Mouse (Mus musculus) brain, embryonic 18.5 days (tissue): ENCODE results near the gene Gnat1.
"Not testable (repeated sequence)": the region's sequence is repeated elsewhere in the genome, so short reads cannot be mapped to it uniquely, and the experiment has no call there.

Source experiments
- DNase-seq: peaks from one replicate; pipeline ENCODE4 v3.0.0-alpha.2; 2012; ENCODE audit warnings: low read depth, low spot score

Gnat1 gene

DNA sequence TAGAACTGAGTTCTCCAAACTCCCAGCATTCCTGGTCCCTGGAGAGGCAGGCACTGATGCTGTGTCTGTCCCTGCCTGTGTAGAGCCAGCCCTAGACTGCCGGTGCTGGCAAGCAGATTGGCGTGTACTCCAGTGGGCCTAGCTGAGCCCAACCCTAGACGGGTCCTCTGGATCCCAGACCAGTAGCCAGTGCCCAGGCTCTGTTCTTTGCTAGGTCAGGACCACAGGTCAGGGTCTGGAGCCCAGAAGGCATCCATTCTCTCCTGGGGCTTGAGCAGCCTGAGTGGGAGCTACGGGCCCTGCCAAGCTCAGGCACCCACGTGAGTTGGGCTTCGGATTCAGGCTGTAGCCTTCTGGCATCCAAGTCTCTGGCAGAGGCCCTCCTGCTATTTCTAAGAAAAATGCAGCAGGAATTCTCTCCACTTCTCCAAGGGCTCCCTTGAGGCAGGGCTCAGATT, 20.6 kb upstream of the Gnat1 start:
- no peak for DNase-seq

DNA sequence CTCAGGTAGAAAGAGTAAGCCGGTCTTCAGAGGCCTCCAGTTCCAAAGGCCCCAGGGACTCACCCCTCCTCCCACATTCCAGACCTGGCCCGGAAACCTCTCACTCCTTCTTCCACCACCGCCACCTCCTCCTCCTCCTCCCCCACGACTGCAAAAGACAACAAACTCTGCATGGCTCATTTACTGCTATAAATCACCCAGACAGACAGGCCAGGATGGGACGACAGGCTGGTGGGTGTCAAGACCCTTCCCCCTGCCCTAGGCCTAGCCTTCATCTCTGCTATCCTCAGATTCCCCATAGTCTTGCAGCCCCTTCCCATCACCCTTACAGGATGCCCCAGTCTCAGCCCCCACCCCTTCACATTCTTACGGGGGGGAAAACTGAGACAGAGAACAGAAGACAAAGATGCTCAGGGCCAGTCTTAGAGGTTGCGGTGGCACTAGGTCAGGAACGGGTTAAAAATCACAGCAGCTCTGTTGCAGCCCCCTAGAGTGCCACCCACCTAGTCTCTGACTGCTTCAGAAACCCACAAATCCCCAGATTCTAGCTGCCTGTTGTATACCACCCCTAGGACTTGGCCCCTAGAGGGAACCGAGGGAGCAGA, 20.0 kb upstream of the Gnat1 start:
- DNase-seq, result no peak

DNA sequence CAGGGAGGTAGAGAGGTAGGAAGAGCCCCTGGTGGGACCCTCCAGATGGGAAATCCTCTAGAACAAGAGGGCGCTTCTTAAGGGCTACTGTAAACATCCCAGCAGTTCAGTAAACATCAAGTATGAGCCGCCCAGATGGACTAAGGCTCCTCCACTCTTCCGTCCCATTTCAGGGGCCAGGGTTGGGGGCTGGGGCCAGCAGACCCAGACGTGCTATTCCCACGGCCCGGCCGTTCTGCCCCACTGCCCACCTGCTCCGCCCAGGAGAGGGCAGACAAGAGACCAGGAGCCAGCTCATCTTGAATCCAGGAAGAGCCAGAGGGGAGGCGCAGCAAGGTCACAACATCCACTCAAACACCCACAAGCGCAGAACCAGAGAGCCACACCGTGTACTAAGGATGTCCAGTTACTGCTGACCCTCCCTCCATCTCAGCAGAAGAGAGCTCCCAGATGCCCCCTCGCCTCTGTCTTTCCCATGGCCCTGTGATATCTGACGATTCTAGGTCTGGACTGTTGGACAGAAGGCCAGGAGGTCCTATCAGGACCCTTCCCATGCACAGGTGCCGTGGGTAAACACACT, 19.2 kb upstream of the Gnat1 start:
- no peak for DNase-seq

DNA sequence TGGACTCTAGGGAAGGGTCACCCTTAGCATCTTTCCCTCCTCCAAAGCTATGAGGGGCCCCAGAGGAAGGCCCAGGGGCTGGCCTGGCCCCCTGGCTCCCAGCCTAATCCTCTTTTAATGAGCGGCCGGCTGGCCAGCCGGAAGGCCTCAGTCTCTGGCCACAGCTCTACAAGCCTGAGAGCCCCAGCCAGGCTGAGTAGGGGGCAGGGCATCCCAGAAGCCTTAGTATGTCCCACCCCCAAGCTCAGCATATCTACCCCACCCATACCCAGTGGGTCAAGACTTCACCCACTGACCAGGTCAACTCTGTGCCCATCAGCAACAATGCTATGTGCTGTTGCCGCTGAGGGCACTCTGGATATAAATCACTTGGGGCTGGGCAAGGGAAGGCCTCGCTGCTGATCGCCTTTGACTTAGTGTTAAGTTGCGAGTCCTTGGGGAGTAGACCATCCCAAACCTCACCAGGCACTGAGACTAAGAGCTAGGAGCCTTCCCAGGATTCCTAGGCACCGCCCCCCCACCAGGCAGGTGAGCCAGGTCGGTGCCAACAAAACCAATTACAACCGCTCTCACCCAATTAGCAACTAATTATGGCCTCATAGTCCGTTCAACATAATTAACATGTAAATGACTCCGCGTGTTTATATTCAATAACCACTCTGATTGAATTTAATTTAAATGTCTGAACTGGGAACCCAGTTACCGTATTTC, 18.5 kb upstream of the Gnat1 start:
- DNase-seq, result no peak

DNA sequence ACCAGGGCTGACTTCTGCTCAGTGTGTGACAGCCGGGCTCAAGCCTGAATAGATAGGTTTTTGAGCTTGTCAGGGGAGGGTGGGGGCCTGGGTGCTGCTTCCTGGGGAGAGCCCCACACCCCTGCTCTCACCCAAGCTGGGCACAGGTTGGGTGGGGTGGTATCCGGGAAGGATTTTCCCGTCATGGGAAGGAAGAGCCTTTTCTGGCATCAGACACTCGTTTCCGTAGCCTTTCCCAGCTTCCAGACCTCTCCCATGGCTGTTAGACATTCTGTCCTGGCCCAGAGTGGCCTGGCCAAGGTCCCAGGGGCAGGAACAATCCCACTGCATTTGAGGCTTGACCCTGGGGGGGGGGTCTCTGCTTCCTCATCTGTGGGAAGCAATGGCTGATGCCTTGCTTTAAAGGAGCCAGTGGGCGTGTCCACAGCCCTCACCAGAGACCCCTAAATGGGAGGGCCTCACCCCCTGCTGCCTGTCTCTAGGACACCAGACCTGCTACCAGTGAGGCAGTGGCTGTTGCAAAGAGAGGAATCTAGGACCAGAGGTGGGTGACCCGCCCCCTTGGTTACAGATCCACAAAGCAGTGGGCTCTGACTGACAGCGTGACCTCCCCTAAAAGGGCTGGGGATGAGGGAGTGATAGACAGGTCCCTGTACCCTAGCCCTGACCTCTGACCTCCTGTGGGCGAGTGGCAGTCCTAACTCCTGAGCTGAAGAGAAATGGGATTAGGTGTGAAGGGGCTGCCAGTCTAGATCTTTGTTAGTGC, 17.5 kb upstream of the Gnat1 start:
- no peak for DNase-seq

DNA sequence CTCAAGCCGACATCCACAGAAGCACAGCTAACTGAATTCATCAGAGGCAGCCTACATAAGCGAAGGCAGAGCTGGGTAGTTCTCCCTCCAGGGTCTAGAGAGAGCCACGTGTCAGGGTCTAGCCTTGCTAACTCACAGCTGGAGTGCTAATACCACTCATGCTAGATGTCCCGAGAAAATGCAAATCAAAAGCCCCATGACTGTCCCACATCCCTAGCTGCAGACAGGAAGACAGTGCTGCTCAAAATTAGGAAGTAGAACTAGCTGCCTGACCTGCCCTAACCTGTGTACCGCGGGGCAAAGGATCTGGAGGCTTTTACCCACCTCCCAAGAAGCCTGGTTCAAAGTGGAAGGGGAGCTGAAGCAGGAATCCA, 16.6 kb upstream of the Gnat1 start:
- no peak for DNase-seq

DNA sequence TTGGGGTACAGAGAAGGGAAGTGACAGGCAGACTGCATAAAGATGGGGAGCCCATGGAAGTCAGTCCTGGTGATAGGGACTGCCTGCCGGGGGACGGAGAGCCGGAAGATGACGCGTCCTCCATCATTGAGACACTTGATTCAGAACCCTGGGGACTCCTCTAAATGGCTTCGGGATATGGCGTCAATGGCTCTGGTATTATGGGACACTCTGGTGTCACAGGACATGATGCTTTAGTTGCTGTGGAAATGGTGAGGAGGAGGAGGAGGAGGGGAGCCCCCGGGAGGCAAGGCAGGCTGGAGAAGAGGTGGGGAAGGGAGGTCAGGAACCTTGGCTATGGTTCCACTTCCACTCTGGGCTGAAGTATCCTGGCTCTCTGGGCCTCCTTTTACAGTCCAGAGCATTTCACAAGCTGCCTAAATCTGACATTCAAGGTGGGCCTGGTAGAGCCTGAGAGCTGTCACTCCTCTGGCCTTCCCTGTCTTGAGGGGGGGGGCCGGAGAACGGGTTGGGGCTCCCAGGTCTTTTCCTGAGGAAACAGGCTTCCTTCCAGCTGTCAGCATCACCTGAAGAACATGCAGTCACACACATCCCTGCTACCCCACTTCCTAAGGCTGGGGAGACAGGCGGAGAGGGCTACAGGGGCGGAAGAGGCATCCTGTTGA, 16.1 kb upstream of the Gnat1 start:
- no peak for DNase-seq

DNA sequence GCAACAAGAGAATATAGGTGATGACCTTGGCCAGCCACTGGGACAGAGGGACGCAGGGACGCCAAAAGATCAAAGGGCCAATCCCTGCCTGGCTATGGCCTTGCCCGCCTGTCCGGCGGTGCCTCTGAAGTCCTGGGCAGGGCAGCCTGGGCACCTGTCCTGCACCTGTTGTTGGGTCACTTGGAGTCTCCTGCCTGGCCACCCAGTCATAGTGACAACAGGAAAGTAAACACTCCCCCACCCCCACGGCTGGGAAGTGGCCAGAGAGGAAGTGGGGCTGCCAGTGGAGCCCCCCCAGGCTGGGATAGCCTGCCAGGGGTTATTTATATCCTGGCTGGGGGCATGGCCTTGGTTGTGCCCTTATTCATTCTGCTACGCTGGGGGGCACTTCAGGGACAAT, 15.1 kb upstream of the Gnat1 start:
- DNase-seq, result no peak

DNA sequence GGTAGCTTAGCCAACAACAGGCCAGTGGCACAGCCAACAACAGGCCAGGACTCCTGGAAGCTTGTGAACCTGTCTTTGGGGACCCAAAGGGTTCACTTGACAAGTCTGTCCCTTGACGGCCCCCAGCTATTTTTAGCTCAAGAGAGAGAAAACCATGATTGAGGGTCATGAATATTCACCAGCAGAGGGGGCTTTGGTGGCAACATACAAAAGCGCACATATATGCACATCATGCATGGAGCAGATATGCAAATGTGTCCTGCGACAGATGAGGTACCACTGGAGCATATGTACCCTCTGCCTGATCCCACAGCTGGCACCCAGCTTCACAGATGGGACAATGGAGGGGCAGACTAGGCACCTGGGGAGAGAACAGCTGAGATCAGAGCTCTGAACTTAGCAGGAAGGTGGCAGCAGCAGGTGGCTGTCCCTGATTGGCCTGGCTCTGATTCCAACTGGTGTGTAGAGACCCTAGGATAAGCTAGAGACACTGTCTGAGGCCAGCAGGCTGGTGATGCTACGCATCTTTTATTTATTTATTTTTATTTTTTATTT, 14.0 kb upstream of the Gnat1 start:
- DNase-seq, result no peak

DNA sequence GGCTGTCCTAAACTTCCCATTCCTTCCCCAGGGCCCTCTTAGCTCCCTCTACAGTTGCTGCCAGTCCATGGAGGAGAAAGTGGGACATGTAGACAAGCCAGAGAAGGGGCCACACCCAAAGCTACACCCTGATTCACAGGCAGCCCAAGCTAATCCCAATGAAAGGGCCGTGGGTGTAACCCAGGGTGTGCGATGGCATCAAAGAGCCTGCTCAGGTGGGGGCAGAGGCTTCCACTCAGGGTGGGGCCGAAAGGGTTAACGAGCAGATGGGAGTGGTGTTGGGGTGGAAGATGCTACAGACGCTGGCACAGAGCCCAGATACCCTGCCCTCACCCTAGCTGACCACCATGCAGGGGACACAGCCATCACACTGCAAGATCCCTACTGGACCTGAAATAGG, 13.3 kb upstream of the Gnat1 start:
- no peak for DNase-seq

DNA sequence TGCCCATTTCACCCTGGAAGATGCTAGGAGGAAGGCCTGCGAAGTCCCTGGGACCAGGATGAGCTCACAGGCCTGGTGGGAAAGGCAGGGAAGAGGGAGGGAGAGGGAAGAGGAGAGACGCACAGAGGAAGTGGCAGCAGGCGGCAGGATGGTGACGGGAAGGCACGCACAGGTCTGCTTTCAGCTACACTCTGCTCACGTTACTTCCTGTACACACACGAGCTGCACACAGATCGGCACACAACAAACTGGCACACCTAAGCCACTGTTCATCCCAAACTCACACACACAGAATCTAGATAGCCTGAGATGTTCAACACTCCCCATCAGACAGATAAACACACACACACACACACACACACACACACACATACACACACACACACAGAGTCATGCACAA, 10.9 kb upstream of the Gnat1 start:
- no peak for DNase-seq

DNA sequence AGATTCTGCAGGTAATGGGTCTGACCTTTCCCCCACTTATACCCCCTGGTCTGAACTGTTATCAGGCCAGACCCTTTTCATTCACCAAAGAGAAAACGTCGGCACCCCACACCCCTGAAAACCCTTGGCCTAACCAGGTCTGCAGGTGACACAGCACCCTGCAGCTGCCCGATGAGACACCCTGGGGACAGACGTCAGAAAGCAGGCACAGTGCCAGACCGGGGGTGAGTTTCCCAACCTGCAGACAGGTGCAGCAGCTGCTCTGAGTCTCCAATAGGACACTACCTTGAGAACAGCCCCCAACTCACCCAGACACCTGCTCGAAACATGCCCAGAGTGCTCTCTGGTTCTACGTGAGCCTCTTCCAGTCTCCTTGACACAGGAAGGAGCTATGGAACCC, 9.4 kb upstream of the Gnat1 start:
- DNase-seq, result no peak

DNA sequence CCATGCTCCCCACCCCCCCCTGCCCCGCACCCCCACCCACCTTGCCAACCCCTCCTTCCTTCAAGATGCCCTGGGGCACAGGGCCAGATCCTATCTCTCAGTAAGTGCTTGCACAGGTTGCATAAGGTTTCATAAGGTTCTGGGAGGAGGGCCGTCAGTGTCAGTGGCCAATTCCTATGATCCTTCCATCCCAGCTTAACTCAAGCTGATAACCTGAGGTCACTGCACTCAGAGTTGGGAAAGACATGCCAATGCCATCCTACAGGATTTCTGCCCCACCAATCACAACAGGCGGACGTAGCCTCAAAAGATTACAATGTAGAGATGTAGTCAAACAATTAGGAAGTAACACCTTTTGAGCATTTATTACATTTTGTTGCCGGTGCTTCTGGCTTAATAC, 8.9 kb upstream of the Gnat1 start:
- no peak for DNase-seq

DNA sequence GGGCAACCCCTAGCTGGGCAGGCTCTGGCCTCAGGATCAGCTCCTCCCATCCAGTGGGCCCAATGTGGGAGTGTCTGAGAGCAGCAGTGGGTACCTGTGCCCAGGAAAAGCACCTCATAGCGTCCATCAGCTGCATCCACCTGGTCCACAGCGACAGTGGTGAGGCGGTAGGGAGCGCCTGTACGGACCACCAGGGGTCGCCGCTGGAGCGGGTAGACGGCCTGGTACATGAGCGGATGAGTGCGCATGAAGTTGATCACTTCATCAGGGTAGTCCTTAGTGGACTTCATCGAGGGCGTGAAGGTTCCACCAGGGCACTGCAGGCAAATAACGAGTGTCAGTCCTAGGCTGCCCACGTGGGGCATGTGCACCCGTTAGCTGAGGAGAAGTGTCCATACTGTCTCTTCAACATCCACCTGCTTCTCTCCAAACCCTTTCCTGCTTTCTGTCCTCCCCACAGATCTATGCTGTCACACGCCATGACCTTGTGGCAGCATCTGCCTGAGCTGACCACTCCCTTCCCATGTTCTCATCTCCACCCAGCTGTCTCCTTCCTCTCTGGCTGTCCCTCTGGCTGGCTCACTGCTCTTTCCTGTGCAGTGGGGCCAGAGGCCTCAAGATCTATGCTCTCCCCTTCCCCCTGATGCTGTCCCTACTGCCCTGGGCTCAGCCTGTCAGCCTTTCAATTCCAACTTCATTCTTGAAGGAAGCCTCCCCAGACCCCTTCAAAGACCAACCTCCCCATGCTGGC, 5.9 kb upstream of the Gnat1 start:
- DNase-seq, result no peak

DNA sequence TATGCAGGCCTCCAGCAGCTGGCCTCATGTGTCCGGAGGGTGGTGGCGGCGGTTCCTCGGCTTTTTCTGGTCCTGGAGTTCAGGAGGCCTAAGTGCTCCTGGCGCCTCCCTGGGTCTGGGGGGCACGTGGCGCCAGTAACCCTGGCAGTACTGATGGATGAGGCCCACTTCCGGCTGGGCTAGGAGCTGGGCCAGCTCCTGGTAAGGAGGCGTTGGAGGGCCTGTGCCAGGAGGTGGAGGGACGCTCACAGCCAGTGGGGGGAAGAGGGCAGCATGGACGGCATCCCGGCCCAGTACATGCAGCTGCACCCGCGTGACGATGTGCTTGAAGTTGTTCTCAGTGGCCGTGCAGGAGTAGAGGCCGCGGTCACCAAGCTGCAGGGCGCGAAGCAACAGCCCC, 2.9 kb upstream of the Gnat1 start:
- DNase-seq, result no peak

DNA sequence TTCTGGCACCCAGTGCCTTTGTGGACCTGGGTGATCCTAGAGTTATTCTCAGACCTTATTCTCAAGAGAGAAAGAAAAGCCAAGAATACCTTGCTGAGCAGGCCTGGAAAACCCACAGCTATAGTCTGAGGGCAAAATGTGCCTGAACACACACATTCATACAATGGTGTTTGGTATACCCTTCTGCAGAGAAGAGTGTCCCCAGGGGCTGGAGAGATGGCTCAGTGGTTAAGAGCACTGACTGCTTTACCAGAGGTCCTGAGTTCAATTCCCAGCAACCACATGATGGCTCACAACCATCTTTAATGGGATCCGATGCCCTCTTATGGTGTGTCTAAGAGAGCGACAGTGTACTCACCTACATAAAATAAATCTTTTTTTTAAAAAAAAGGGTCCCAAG, 651 bp downstream of the Gnat1 start:
- DNase-seq, result no peak

DNA sequence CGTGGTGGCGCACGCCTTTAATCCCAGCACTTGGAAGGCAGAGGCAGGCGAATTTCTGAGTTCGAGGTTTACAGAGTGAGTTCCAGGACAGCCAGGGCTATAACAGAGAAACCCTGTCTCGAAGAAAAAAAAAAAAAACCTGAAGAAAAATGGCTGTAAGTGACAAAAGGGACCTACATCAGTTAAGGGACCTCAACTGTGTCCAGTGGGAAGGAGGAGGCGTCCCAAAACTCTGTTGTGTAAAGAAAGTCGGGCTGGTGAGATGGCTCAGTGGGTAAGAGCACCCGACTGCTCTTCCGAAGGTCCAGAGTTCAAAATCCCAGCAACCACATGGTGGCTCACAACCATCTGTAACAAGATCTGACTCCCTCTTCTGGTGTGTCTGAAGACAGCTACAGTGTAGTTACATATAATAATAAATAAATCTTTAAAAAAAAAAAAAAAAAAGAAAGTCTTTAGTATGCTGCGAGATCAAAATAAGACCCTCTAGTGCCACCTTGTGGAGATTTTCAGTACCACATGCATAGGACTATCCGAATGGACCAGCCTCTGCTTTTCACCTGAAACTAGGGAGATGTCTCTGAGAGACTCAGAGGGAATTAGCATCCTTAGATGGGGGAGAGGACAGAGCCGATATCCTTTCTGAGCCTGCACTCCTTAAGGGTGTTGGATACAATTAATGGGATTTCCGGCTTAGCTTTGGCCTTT, 1.5 kb downstream of the Gnat1 start:
- not testable (repeated sequence) for DNase-seq

DNA sequence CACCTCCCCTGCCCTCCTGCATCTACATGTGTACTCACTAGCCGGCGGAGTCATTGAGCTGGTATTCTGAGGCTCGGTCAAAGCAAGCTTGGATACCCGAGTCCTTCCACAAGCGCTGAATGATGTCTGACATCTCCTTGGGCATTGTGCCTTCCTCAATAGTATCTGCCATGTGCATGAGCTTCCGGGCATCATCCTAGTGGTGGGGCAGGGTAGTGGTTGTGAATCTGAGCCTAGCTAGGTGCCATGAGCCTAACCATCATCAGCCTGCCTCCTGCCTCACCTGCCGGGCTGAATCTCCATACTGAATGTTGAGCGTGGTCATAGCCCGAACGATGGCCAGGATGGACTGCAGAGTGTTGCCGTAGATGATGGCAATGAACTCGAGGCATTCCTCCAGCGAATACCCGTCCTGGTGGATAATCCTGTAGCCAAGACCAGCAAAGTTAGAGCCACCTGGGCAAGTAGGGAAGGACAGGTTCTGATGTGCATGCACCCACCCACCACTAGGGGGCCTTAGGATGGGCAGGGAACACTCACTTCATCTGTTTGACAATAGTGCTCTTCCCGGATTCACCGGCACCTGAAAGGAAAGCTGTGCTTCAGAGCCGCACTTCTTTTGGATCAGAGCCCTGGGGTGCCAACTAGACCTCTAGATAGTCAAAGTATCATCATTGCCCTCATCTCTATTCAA, 2.3 kb downstream of the Gnat1 start:
- no peak for DNase-seq

DNA sequence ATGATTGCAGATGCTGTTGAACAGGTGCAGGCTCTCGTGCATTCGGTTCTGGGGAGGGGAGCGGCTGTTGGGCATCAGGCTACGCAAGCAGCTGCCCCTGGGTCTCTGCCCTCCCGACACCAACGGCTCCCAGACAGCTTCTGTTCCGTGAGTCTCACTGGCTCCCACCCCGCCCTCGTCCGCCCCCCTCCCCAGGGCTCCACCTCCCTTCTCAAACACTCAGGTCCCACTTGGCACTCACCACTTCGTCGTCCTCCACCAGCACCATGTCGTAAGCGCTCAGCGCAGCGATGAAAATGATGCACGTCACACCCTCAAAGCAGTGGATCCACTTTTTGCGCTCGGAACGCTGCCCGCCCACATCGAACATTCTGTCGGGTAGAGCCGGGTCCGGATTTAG, 3.2 kb downstream of the Gnat1 start:
- DNase-seq, result no peak
